Mouse (Mus musculus): Measurements from ENCODE around the gene Pcnx3. TPM values are rescaled to one million over a fixed set of nuclear protein-coding genes. Genes with fewer than 3 reads are reported as not detected.
"Not testable (repeated sequence)": the region's sequence is repeated elsewhere in the genome, so short reads cannot be mapped to it uniquely, and the experiment has no call there.

The Pcnx3 gene
- polyA plus RNA-seq, 1 experiment from 2014 or later = 8.9 TPM

DNA sequence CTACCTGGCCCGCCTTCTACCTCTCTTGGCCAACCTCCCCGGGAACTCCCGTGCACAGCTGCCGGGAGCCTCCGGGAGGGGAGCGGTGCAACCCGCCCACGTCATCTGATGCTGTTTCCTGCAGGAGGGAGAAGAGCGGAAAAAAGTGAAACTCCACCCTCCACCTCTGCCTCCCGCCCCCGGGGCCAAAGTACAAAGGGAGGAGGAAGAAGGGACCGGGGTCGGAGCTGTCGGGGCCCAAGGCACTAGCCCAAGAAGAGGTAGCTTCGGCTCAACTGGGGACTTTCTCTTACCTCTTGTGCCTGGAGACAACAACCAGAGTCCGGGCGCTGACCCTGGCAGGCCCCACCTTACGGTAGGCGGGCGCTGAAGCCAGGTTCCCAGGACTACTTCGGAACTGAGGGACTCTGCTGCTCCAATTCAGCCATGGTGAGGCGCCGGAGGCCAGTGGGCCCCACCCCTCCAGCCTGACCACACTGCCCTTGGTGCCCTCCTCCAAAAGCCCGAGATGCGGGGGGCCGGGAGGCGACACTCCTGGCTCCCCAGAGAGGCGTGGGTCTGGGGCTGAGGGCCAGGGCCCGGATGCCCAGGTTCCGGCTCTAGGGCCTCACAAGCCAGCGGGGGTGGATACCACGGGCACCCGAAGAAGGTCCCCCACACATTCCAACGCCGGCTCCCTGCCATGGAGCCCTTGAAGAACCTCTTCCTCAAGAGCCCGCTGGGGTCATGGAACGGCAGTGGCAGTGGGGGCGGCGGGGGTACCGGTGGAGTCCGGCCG is 1.0 kb upstream of the Pcnx3 start:
- peaks cover 54% of the 10 kb centered on the region for H3K4me1 ChIP-seq (replicated peaks)
- peak overlapping the region; percentile 97 for H3K27ac ChIP-seq
- WGBS = 4% methylated on average over 42 of the region's 42 CpGs
- H3K36me3 ChIP-seq = peaks cover 33% of the 10 kb centered on the region
- H3K27me3 ChIP-seq = no peaks in the 10 kb centered on the region
- peak overlapping the region; percentile 92 for H3K9ac ChIP-seq
- ATAC-seq (replicated peaks; ENCODE audit: insufficient number of reproducible peaks, insufficient read depth, low FRiP score, low read depth) = peak; percentile 68
- no peaks in the 10 kb centered on the region for H3K9me3 ChIP-seq (replicated peaks)
- peak overlapping the region; percentile 94 for H3K4me3 ChIP-seq
- peak overlapping the region; percentile 98 for H3K4me2 ChIP-seq

DNA sequence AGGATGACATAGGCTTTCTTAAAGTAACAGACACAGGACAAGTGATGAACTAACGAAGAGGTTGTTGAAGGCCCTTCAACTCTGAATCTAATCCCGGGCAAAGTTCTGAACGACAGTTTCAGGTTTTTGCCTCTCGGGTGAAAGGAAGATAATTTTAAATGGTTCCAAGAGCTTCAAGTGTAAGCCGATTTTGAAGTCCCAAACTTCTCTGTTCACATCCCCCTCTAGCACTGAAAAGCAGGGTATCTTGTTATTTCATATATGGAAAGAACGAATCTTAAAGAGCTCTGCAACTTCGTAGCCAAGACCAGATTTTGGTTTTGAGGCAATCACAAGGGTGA is 350 bp upstream of the Pcnx3 start:
- peak overlapping the region; percentile 97 for H3K27ac ChIP-seq
- H3K27me3 ChIP-seq = no peaks in the 10 kb centered on the region
- peaks cover 52% of the 10 kb centered on the region for H3K4me1 ChIP-seq (replicated peaks)
- peak overlapping the region; percentile 94 for H3K4me3 ChIP-seq
- H3K4me2 ChIP-seq = peak overlapping the region; percentile 98
- H3K36me3 ChIP-seq = peaks cover 37% of the 10 kb centered on the region
- no peaks in the 10 kb centered on the region for H3K9me3 ChIP-seq (replicated peaks)
- ATAC-seq (replicated peaks; ENCODE audit: insufficient number of reproducible peaks, insufficient read depth, low FRiP score, low read depth) = no peak
- peak overlapping the region; percentile 92 for H3K9ac ChIP-seq
- 1% methylated on average over 7 of the region's 7 CpGs for WGBS

DNA sequence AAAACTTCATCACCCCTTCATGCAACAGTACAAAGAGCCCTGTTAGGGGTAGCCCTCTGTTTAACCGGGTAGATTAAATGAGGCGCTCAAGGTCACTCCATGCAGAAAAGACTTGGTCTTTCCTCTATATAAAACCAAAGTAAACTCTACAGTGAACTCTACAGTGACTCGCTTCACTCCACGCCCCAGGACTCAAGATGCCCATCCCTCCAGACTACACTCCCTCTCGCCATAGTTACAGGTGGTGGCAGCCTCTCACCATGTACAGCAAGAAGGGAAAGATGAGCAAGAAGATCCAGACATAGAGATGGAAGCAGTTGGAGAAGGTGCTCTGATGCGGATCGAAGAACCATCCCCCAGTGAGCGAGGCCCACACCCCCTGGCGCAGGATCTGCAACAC is 970 bp downstream of the Pcnx3 start:
- Histone ChIP-seq H3K36me3 (peaks cover 38% of the 10 kb centered on the region), H3K4me3 (peak overlapping the region; percentile 94), H3K9me3 (replicated peaks) (no peaks in the 10 kb centered on the region), H3K27me3 (no peaks in the 10 kb centered on the region), H3K4me2 (peak overlapping the region; percentile 98), H3K27ac (peak overlapping the region; percentile 97), H3K4me1 (replicated peaks) (peaks cover 40% of the 10 kb centered on the region), H3K9ac (peak overlapping the region; percentile 90)
- WGBS = 18% methylated on average over 9 of the region's 9 CpGs
- ATAC-seq (replicated peaks; ENCODE audit: insufficient number of reproducible peaks, insufficient read depth, low FRiP score, low read depth) = no peak

DNA sequence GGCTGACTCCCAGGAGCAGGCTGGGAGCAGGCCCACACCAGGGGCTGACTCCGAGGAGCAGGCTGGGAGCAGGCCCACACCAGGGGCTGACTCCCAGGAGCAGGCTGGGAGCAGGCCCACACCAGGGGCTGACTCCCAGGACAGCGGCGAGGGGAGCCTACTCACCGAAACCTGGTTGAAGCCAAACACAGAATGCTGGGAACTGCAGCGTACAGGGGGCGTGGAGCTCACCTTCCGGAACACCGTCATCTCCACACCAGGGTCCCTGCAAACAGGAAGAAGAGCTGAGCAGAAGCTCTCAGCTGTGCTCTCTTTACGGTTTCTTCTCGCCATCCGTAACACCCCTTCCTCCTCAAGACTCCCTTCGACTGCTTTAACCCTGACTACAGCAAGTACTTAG is 1.8 kb downstream of the Pcnx3 start:
- Histone ChIP-seq H3K4me2 (0 out of 2 replicates have a peak overlapping the region, but pooled peaks have one; percentile 98), H3K4me3 (peak overlapping the region; percentile 94; the same call in 1 of the 2 replicates), H3K4me1 (replicated peaks) (peaks cover 32% of the 10 kb centered on the region), H3K36me3 (peaks cover 44% of the 10 kb centered on the region)
- WGBS = 88% methylated on average over 12 of the region's 12 CpGs
- H3K9ac ChIP-seq; H3K27me3 ChIP-seq; H3K9me3 ChIP-seq (replicated peaks); ATAC-seq (replicated peaks; ENCODE audit: insufficient number of reproducible peaks, insufficient read depth, low FRiP score, low read depth); H3K27ac ChIP-seq: not testable (repeated sequence)

DNA sequence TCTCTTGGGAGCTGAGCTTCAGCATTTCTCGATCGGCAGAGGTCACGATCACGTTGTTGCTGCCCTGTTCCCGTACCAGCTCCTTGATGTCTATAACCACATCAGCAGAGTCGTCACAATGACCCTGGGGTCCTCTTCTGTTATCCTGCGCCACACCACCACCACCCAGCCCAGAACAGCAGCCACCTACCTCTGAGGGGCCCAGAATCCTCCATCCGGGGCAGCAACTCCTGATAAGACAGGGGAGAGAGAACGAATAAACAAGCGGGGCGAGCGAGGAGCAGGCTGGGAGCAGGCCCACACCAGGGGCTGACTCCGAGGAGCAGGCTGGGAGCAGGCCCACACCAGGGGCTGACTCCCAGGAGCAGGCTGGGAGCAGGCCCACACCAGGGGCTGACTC is 2.3 kb downstream of the Pcnx3 start:
- Histone ChIP-seq H3K4me2 (no peak overlapping the region), H3K4me1 (replicated peaks) (peaks cover 27% of the 10 kb centered on the region), H3K27ac (no peak overlapping the region), H3K4me3 (no peak overlapping the region), H3K9ac (no peak overlapping the region), H3K36me3 (peaks cover 45% of the 10 kb centered on the region), H3K9me3 (replicated peaks) (no peaks in the 10 kb centered on the region), H3K27me3 (no peaks in the 10 kb centered on the region)
- ATAC-seq (replicated peaks; ENCODE audit: insufficient number of reproducible peaks, insufficient read depth, low FRiP score, low read depth) = no peak
- 78% methylated on average over 13 of the region's 13 CpGs for WGBS

DNA sequence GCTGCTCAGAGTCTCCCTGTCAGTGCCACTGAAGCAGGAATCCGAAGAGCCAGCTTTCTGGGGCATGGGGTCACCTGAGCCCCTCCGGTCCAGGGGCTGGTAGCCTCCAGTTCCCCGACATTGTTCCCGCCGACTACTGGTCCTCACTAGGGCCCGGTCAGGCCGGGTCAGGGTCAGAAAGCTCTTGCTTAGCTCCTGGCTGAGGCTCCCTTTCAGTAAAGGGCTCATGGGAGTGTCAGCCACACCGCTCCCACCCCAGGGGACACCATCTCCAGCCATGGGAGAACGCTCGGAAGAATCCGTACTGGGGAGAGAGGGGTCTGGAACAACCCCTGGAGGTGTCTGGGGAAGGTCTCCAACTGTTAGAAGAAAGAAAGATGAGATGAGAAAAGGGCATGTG is 2.8 kb downstream of the Pcnx3 start:
- Histone ChIP-seq H3K9ac (no peak overlapping the region), H3K27ac (no peak overlapping the region), H3K27me3 (no peaks in the 10 kb centered on the region), H3K4me2 (no peak overlapping the region), H3K4me3 (no peak overlapping the region), H3K9me3 (replicated peaks) (no peaks in the 10 kb centered on the region), H3K36me3 (peaks cover 51% of the 10 kb centered on the region), H3K4me1 (replicated peaks) (peaks cover 21% of the 10 kb centered on the region)
- no peak for ATAC-seq (replicated peaks; ENCODE audit: insufficient number of reproducible peaks, insufficient read depth, low FRiP score, low read depth)
- WGBS = 93% methylated on average over 11 of the region's 11 CpGs

DNA sequence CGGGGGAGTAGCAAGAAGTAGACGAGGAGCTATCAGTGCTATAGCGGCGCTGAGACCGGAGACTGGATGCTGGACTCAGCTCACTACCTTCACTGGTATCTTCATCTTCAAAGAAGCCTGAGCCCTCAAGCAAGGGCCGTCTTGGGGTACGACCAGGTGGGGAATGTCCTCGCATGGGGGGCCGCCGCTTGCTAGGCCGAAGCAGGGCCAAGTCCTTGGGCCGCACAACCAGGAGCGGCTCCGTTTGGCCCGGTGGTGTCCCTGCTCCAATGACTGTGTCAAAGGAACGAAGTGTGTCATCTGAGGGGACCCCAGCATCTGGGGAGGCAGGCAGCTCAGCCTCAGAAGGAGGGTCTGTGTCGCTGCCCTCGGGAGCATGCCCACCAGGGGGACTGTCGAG is 3.3 kb downstream of the Pcnx3 start:
- Histone ChIP-seq H3K9ac (no peak overlapping the region), H3K4me3 (no peak overlapping the region), H3K27me3 (no peaks in the 10 kb centered on the region), H3K27ac (no peak overlapping the region), H3K9me3 (replicated peaks) (no peaks in the 10 kb centered on the region), H3K36me3 (peaks cover 55% of the 10 kb centered on the region), H3K4me2 (no peak overlapping the region), H3K4me1 (replicated peaks) (peaks cover 17% of the 10 kb centered on the region)
- no peak for ATAC-seq (replicated peaks; ENCODE audit: insufficient number of reproducible peaks, insufficient read depth, low FRiP score, low read depth)
- whole genome bisulfite sequencing = 91% methylated on average over 19 of the region's 19 CpGs

DNA sequence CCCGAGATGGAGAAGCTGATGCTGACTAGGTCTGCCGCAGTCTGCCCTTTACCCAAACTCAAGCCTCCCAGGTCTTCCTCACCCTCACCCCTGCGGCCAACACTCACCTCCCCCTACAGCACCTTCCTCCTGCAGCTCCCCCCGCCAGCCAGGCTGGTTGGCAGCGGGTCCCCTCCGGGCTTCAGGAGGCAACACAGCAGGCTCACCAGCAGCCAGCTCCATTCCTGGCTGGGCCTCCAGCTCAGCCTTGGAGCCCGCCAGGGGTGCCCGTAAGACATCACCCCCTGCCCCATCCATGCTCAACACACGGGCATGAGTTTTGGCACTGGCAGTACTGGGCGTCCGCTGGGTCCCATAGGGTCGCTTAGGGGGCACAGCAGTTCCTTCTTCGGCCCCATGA is 3.7 kb downstream of the Pcnx3 start:
- Histone ChIP-seq H3K27ac (no peak overlapping the region), H3K27me3 (no peaks in the 10 kb centered on the region), H3K4me1 (replicated peaks) (peaks cover 12% of the 10 kb centered on the region), H3K36me3 (peaks cover 59% of the 10 kb centered on the region), H3K9me3 (replicated peaks) (no peaks in the 10 kb centered on the region), H3K9ac (no peak overlapping the region), H3K4me3 (no peak overlapping the region), H3K4me2 (no peak overlapping the region)
- ATAC-seq (replicated peaks; ENCODE audit: insufficient number of reproducible peaks, insufficient read depth, low FRiP score, low read depth) = no peak
- WGBS = 90% methylated on average over 13 of the region's 13 CpGs

DNA sequence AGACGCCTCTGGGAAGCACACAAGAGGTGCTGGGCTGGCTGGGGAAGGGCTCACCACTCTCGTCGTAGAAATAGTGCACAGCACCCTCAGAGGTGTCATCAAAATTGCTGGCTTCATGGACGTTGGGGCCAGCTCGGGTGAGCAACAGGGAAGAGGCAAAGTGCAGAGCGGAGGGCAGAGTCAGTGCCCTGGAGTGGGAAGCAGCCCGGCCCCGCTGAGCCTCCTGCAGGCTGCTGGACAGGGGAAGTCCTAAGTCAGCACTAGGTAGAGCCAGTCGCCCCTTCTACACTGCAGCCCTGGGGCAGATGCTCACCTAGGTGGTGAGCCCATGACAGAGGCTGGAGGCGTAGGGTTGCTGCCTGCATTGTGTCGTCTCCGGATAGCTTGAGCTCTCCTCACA is 4.5 kb downstream of the Pcnx3 start:
- Histone ChIP-seq H3K4me3 (no peak overlapping the region), H3K4me1 (replicated peaks) (peaks cover 11% of the 10 kb centered on the region), H3K4me2 (no peak overlapping the region), H3K9me3 (replicated peaks) (no peaks in the 10 kb centered on the region), H3K27me3 (no peaks in the 10 kb centered on the region), H3K27ac (no peak overlapping the region), H3K36me3 (peaks cover 67% of the 10 kb centered on the region), H3K9ac (no peak overlapping the region)
- ATAC-seq (replicated peaks; ENCODE audit: insufficient number of reproducible peaks, insufficient read depth, low FRiP score, low read depth) = no peak
- WGBS = 84% methylated on average over 12 of the region's 12 CpGs

DNA sequence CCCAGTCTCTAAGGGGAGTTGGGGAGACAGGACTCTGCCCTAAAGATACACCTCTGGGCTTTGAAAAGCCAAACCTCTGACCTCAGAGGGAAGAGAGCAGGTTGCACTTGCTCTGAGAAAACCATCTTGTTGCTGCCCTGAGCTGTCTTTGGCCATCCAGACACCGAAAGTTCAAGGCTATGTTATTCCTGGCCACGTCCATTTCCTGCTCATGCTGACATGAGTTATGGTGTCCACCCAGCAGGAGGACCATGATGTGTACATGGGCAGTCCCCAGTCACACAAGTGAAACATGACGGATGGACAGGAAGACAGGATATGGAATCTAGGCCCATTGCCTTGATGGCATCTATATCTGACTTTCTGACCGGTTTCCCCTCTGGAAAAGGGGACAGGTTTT is 8.3 kb downstream of the Pcnx3 start:
- WGBS = 69% methylated on average over 4 of the region's 4 CpGs

DNA sequence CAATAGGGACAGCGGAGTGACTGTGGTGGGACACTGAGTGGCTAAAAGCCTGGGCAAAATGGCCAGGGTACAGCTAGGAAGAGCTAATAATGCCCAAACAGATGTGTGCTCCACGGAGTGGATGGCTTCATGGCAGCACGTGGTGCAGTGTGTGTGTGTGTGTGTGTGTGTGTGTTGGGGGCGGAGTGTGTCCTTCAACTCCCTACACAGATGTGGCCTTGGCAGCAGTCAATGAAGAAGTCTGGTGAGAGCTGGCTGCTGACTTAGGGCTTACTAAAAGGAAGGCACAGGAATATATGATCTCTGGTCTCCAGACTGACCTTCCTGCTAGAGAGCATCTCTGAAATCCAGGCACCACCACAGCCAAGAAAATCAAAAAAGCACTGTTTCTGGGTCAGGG is 20.3 kb downstream of the Pcnx3 start:
- peaks cover 66% of the 10 kb centered on the region for H3K36me3 ChIP-seq
- H3K27me3 ChIP-seq = no peaks in the 10 kb centered on the region

More for the DNA sequence above, 8.3 kb downstream of the Pcnx3 start:
- Histone ChIP-seq H3K36me3 (peaks cover 87% of the 10 kb centered on the region), H3K27ac (no peak overlapping the region), H3K4me2 (no peak overlapping the region), H3K27me3 (no peaks in the 10 kb centered on the region), H3K4me1 (replicated peaks) (no peaks in the 10 kb centered on the region), H3K9ac (no peak overlapping the region), H3K9me3 (replicated peaks) (no peaks in the 10 kb centered on the region), H3K4me3 (no peak overlapping the region)
- no peak; the same call in 1 of the 2 replicates for ATAC-seq (replicated peaks; ENCODE audit: insufficient number of reproducible peaks, insufficient read depth, low FRiP score, low read depth)

DNA sequence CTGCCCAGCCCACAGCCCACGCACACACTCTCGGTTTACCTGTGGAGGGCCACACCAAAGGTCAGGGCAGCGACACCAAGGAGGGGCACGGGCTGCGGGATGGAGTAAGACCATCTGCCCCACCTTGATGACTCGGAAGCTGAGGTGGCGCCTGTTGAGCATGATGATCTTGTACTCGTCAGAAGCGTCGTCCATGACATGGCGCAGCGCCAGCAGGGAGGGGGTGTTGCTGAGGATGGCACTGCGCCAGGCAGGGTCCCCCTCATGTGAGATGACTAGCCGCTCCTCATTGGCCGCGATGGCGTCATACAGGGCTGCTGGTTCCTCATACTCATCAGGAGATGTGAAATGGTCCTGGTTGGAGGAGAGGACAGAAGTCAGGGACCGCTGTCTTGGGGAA is 22.3 kb downstream of the Pcnx3 start:
- no peak overlapping the region for H3K9ac ChIP-seq

More for the DNA sequence above, 20.3 kb downstream of the Pcnx3 start:
- ATAC-seq (replicated peaks; ENCODE audit: insufficient number of reproducible peaks, insufficient read depth, low FRiP score, low read depth) = no peak
- Histone ChIP-seq H3K4me2 (no peak overlapping the region), H3K4me3 (no peak overlapping the region), H3K27ac (no peak overlapping the region), H3K9me3 (replicated peaks) (no peaks in the 10 kb centered on the region), H3K4me1 (replicated peaks) (peaks cover 8% of the 10 kb centered on the region), H3K9ac (no peak overlapping the region)
- WGBS = 88% methylated on average over 4 of the region's 4 CpGs

More for the DNA sequence above, 22.3 kb downstream of the Pcnx3 start:
- Histone ChIP-seq H3K36me3 (peaks cover 46% of the 10 kb centered on the region), H3K4me3 (no peak overlapping the region), H3K4me2 (no peak overlapping the region), H3K4me1 (replicated peaks) (peaks cover 23% of the 10 kb centered on the region), H3K27ac (no peak overlapping the region), H3K27me3 (no peaks in the 10 kb centered on the region), H3K9me3 (replicated peaks) (no peaks in the 10 kb centered on the region)
- 90% methylated on average over 18 of the region's 18 CpGs for WGBS
- no peak for ATAC-seq (replicated peaks; ENCODE audit: insufficient number of reproducible peaks, insufficient read depth, low FRiP score, low read depth)
